Mouse (Mus musculus): ENCODE measurements around the gene Olfr97.
A peak's percentile ranks its signal among the peaks of the same experiment; 100 is the strongest.

The Olfr97 gene

GRCm38 (mm10) chr17:37193656-37194055 is 43.5 kb downstream of the Olfr97 start, which contains the start of gene Ubd:
Gene Ubd (plus strand): TSS chr17:37193892.
- DNase-seq: no peak

GRCm38 (mm10) chr17:37193032-37193431 is 44.1 kb downstream of the Olfr97 start:
- no peak for DNase-seq

- DNase-seq: peak; percentile 66
Observed at GRCm38 (mm10) chr17:37190711-37191110, 46.4 kb downstream of the Olfr97 start.

- DNase-seq: no peak
Observed at GRCm38 (mm10) chr17:37185474-37185873, 51.7 kb downstream of the Olfr97 start.

Data from lung, postnatal 10 days (tissue).